Mouse (Mus musculus): ENCODE results near the gene Poc1a.

Gene Poc1a

GRCm38 (mm10) chr9:106280808-106281544, at the start of gene Poc1a:
TSS of gene Poc1a (plus strand) at chr9:106281061.
- peak; percentile 83 to 90 for DNase-seq

- no peak for DNase-seq
Observed at GRCm38 (mm10) chr9:106231220-106231619, 49.6 kb upstream of the Poc1a start.

- no peak for DNase-seq
Observed at GRCm38 (mm10) chr9:106231816-106232215, 49.0 kb upstream of the Poc1a start.

GRCm38 (mm10) chr9:106232956-106233355, 47.9 kb upstream of the Poc1a start:
- no peak for DNase-seq

- DNase-seq = no peak
Observed at GRCm38 (mm10) chr9:106233953-106234352, 46.9 kb upstream of the Poc1a start.

GRCm38 (mm10) chr9:106235194-106235830, 45.5 kb upstream of the Poc1a start:
- no peak for DNase-seq

- no peak for DNase-seq
Observed at GRCm38 (mm10) chr9:106236156-106236817, 44.6 kb upstream of the Poc1a start.

- DNase-seq = no peak
Observed at GRCm38 (mm10) chr9:106236818-106237211, 44.0 kb upstream of the Poc1a start.

- DNase-seq = no peak
Observed at GRCm38 (mm10) chr9:106237401-106237800, 43.5 kb upstream of the Poc1a start.

GRCm38 (mm10) chr9:106237878-106238277, 43.0 kb upstream of the Poc1a start:
- DNase-seq = no peak

GRCm38 (mm10) chr9:106241541-106242164, 39.2 kb upstream of the Poc1a start:
- DNase-seq = no peak

- DNase-seq = no peak
Observed at GRCm38 (mm10) chr9:106242813-106243488, 37.9 kb upstream of the Poc1a start.

GRCm38 (mm10) chr9:106249550-106249949, 31.3 kb upstream of the Poc1a start:
- DNase-seq = no peak

GRCm38 (mm10) chr9:106250245-106250644, 30.6 kb upstream of the Poc1a start:
- no peak for DNase-seq

GRCm38 (mm10) chr9:106251066-106251465, 29.8 kb upstream of the Poc1a start:
- no peak for DNase-seq

GRCm38 (mm10) chr9:106254001-106254400, 26.9 kb upstream of the Poc1a start:
- DNase-seq = no peak

GRCm38 (mm10) chr9:106258412-106258811, 22.4 kb upstream of the Poc1a start:
- DNase-seq = no peak

GRCm38 (mm10) chr9:106258990-106259389, 21.9 kb upstream of the Poc1a start:
- DNase-seq = no peak

- no peak for DNase-seq
Observed at GRCm38 (mm10) chr9:106261058-106261457, 19.8 kb upstream of the Poc1a start.

- DNase-seq = no peak
Observed at GRCm38 (mm10) chr9:106261491-106261890, 19.4 kb upstream of the Poc1a start.

GRCm38 (mm10) chr9:106262075-106262474, 18.8 kb upstream of the Poc1a start:
- no peak for DNase-seq

- DNase-seq = no peak
Observed at GRCm38 (mm10) chr9:106263381-106263924, 17.4 kb upstream of the Poc1a start.
